Mouse (Mus musculus): ENCODE data around the gene Zbed5. TPM values are rescaled to one million over a fixed set of nuclear protein-coding genes. Genes with fewer than 3 reads are reported as not detected.

Gene Zbed5
- 2.2 and 2.4 TPM in 2 replicates for polyA plus RNA-seq (2015; fragmentation: Nextera tagmentation; extraction: Ambion mirVana)

DNA sequence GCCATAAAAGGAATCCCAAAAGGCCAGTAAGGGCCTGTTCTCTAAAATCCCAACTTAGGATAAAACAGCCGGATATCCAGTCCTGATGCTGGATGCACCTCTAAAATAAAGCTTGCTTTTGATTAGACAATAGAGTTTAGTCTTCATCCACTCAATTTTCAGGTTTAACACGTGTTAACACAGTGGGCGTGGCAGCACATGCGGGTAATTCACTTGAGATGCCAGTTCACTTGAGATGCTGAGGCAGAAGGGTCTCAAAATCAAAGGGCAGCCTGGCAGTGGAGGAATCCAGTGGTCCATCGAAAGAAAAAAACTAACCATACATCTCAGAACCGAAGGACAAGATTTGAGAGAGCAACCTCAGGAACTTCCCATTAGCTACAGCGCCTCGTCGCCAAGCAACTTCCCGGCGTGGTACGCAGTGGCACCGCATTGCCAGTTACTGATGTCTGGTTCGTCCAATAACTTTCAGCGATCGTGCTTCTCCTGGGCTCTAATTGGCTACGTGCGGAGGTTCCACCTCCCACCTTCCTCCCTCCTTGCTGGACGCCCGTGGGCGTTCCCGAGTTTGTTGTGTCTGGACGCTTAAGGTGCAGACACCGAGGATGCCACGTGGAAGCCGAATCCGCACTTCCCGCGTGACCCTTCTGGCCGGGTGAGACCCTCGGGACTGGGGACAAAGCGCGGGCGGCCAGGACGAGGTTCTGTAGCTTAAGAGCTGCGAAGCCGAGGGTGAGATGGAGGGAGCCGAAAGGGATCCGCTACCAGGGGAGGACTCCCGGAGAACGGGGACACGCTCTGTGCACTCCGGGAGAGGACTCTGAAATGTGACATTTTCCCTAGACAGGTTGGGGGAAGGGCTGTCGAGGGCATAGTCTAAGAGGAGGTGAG, at the start of gene Zbed5:
TSS of gene Zbed5 (plus strand) at position 526 of the 891 bp plus-strand sequence.
- Histone ChIP-seq H3K4me2 (ENCODE audit: low read depth, low read length) (peak within 1 kb of the TSS; percentile 68), H3K36me3 (ENCODE audit: control insufficient read depth, insufficient read depth, low read length) (no peaks in the 10 kb centered on the region), H3K4me3 (ENCODE audit: low read length) (peak within 1 kb of the TSS; percentile 65), H3K4me1 (ENCODE audit: control insufficient read depth, insufficient read depth, low read length) (peaks cover 3% of the 10 kb centered on the region; the same call in 1 of the 2 replicates), H3K9ac (ENCODE audit: low read depth, low read length) (peak within 1 kb of the TSS; percentile 67), H3K27ac (ENCODE audit: low read length) (no peak within 1 kb of the TSS), H3K9me3 (ENCODE audit: control insufficient read depth, low read length) (no peaks in the 10 kb centered on the region), H3K27me3 (replicated peaks; ENCODE audit: control insufficient read depth, insufficient read depth, low read length) (no peaks in the 10 kb centered on the region)
- ATAC-seq, result peak; percentile 100
- WGBS, result 2% methylated on average over 44 of the region's 44 CpGs

GRCm38 (mm10) chr5:129846752-129847557, 48.6 kb upstream of the Zbed5 start, which contains the start of gene Sumf2:
TSS of gene Sumf2 (plus strand) at chr5:129846986.
- Histone ChIP-seq H3K9ac (ENCODE audit: low read depth, low read length) (peak within 1 kb of the TSS; percentile 75), H3K27ac (ENCODE audit: low read length) (peak within 1 kb of the TSS; percentile 41), H3K4me3 (ENCODE audit: low read length) (peak within 1 kb of the TSS; percentile 62), H3K4me1 (ENCODE audit: control insufficient read depth, insufficient read depth, low read length) (0 out of 2 replicates have a peak, but pooled peaks cover 5% of the 10 kb centered on the region), H3K9me3 (ENCODE audit: control insufficient read depth, low read length) (no peaks in the 10 kb centered on the region), H3K36me3 (ENCODE audit: control insufficient read depth, insufficient read depth, low read length) (peaks cover 9% of the 10 kb centered on the region; the same call in 1 of the 2 replicates), H3K4me2 (ENCODE audit: low read depth, low read length) (peak within 1 kb of the TSS; percentile 53), H3K27me3 (replicated peaks; ENCODE audit: control insufficient read depth, insufficient read depth, low read length) (no peaks in the 10 kb centered on the region)
- peak; percentile 100 for ATAC-seq
- 5% methylated on average over 22 of the region's 22 CpGs for WGBS

DNA sequence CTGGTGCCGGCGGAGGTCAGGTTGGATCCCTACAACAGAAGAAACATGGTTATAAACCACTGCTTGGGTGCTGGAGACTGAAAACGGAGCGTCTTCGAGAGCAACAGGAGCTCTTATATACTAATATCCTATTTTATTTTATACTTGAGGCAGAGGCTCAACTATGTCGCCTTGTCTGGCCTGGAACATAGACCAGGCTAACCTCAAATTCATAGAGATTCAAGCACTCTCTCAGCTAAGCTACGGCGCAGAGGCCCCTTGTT, 48.0 kb upstream of the Zbed5 start:
- peaks cover 9% of the 10 kb centered on the region; the same call in 1 of the 2 replicates for H3K36me3 ChIP-seq (ENCODE audit: control insufficient read depth, insufficient read depth, low read length)
- no peaks in the 10 kb centered on the region for H3K9me3 ChIP-seq (ENCODE audit: control insufficient read depth, low read length)
- peak overlapping the region; percentile 75 for H3K9ac ChIP-seq (ENCODE audit: low read depth, low read length)
- 0 out of 2 replicates have a peak, but pooled peaks cover 5% of the 10 kb centered on the region for H3K4me1 ChIP-seq (ENCODE audit: control insufficient read depth, insufficient read depth, low read length)
- H3K27ac ChIP-seq (ENCODE audit: low read length), result no peak overlapping the region
- H3K27me3 ChIP-seq (replicated peaks; ENCODE audit: control insufficient read depth, insufficient read depth, low read length), result no peaks in the 10 kb centered on the region
- no peak for ATAC-seq
- peak overlapping the region; percentile 53 for H3K4me2 ChIP-seq (ENCODE audit: low read depth, low read length)
- 32% methylated on average over 8 of the region's 8 CpGs for WGBS
- peak overlapping the region; percentile 62 for H3K4me3 ChIP-seq (ENCODE audit: low read length)

DNA sequence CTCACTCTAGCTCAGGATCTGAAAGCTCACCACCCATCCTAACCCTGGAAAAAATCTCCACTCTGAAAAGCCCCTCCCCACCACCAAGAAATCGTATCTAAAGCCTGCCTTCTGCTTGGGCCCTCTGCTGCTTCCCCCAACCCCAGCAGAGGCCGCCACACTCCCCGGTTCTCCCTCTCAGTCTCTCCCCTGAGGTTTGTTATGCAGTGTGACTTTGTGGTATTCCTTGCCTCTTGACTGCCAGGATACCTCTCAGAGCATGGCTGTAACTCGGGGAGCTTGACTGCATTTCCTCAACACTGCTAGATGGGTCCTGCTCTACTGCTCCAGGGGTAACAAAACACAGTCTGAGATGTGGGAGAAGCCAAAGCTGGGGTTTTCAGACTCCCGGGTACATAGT, 40.4 kb upstream of the Zbed5 start:
- 55% methylated on average over 5 of the region's 5 CpGs for WGBS
- no peak overlapping the region for H3K4me2 ChIP-seq (ENCODE audit: low read depth, low read length)
- H3K27me3 ChIP-seq (replicated peaks; ENCODE audit: control insufficient read depth, insufficient read depth, low read length), result no peaks in the 10 kb centered on the region
- no peak overlapping the region for H3K9ac ChIP-seq (ENCODE audit: low read depth, low read length)
- H3K4me3 ChIP-seq (ENCODE audit: low read length), result no peak overlapping the region
- peaks cover 9% of the 10 kb centered on the region for H3K36me3 ChIP-seq (ENCODE audit: control insufficient read depth, insufficient read depth, low read length)
- no peaks in the 10 kb centered on the region for H3K4me1 ChIP-seq (ENCODE audit: control insufficient read depth, insufficient read depth, low read length)
- no peak for ATAC-seq
- H3K9me3 ChIP-seq (ENCODE audit: control insufficient read depth, low read length), result no peaks in the 10 kb centered on the region
- no peak overlapping the region for H3K27ac ChIP-seq (ENCODE audit: low read length)

DNA sequence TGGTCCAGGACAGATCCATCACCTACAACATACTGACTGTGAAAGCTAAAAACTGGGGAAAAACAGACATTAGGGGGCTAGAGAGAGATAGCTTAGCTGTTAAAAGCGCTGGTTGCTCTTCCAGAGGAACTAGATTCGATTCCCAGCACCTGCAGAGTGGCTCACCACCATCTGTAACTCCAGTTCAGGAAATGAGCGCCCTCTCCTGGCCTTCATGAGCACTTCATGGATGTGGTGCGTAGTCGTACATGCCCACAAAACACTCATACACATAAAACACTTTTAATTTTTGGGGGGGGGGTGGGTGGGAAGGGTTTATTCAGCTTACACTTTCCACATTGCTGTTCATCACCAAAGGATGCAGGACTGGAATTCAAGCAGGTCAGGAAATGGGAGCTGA, 39.1 kb upstream of the Zbed5 start:
- no peak overlapping the region for H3K4me3 ChIP-seq (ENCODE audit: low read length)
- no peak overlapping the region for H3K9ac ChIP-seq (ENCODE audit: low read depth, low read length)
- 86% methylated on average over 5 of the region's 5 CpGs for WGBS
- no peak for ATAC-seq
- no peaks in the 10 kb centered on the region for H3K4me1 ChIP-seq (ENCODE audit: control insufficient read depth, insufficient read depth, low read length)
- no peak overlapping the region for H3K27ac ChIP-seq (ENCODE audit: low read length)
- H3K9me3 ChIP-seq (ENCODE audit: control insufficient read depth, low read length), result no peaks in the 10 kb centered on the region
- no peak overlapping the region for H3K4me2 ChIP-seq (ENCODE audit: low read depth, low read length)
- H3K27me3 ChIP-seq (replicated peaks; ENCODE audit: control insufficient read depth, insufficient read depth, low read length), result no peaks in the 10 kb centered on the region
- peaks cover 11% of the 10 kb centered on the region for H3K36me3 ChIP-seq (ENCODE audit: control insufficient read depth, insufficient read depth, low read length)

DNA sequence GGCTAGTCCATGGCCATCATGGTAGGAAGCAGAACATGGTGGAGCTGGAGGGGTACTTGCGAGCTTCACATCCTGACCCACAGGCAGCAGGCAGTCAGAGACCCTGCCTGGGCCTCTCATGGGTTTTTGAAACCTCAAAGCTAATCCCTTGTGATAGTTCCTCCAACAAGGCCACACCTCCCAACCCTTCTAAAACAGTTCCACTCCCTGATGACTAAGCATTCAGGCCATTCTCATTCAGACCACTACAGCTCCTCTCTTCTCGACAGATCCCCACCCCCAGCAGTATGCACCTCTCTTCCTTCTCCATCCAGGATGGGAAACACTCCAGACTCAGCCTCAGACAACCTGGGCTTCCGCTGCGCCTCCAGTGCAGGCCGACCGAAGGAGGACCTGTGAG, 33.2 kb upstream of the Zbed5 start:
- 97% methylated on average over 6 of the region's 6 CpGs for WGBS
- Histone ChIP-seq H3K27ac (ENCODE audit: low read length) (no peak overlapping the region), H3K36me3 (ENCODE audit: control insufficient read depth, insufficient read depth, low read length) (peaks cover 15% of the 10 kb centered on the region), H3K4me3 (ENCODE audit: low read length) (no peak overlapping the region), H3K27me3 (replicated peaks; ENCODE audit: control insufficient read depth, insufficient read depth, low read length) (no peaks in the 10 kb centered on the region), H3K4me1 (ENCODE audit: control insufficient read depth, insufficient read depth, low read length) (no peaks in the 10 kb centered on the region; the same call in 1 of the 2 replicates), H3K9me3 (ENCODE audit: control insufficient read depth, low read length) (no peaks in the 10 kb centered on the region), H3K4me2 (ENCODE audit: low read depth, low read length) (no peak overlapping the region), H3K9ac (ENCODE audit: low read depth, low read length) (no peak overlapping the region)
- ATAC-seq, result no peak

GRCm38 (mm10) chr5:129864467-129864866, 31.1 kb upstream of the Zbed5 start:
- 0 out of 2 replicates have a peak overlapping the region, but pooled peaks have one; percentile 20 for H3K9ac ChIP-seq (ENCODE audit: low read depth, low read length)
- 16% methylated on average over 18 of the region's 18 CpGs for WGBS
- H3K27ac ChIP-seq (ENCODE audit: low read length), result no peak overlapping the region
- no peaks in the 10 kb centered on the region; the same call in 1 of the 2 replicates for H3K4me1 ChIP-seq (ENCODE audit: control insufficient read depth, insufficient read depth, low read length)
- no peaks in the 10 kb centered on the region for H3K9me3 ChIP-seq (ENCODE audit: control insufficient read depth, low read length)
- H3K4me2 ChIP-seq (ENCODE audit: low read depth, low read length), result no peak overlapping the region; the same call in 1 of the 2 replicates
- no peak overlapping the region for H3K4me3 ChIP-seq (ENCODE audit: low read length)
- H3K36me3 ChIP-seq (ENCODE audit: control insufficient read depth, insufficient read depth, low read length), result peaks cover 15% of the 10 kb centered on the region
- H3K27me3 ChIP-seq (replicated peaks; ENCODE audit: control insufficient read depth, insufficient read depth, low read length), result no peaks in the 10 kb centered on the region
- no peak for ATAC-seq

DNA sequence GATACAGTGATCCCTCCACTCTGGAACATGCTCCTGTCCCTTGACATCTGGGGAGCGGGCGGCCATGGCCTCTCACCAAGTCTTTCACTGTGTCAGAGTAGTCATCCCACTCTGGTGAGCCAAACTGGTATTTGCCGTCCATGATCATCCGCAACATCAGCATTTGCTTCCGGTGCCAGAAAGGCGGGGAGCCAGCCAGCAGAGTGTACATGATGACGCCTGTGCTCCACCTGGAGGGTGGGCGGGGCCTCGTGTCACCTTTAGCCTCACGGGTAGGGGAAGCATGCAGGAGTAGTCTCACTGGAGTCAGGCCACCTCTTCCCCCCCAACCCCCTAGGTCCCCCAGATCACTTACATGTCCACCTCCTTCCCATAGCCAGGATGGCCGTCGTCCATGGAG, 29.7 kb upstream of the Zbed5 start:
- Histone ChIP-seq H3K9ac (ENCODE audit: low read depth, low read length) (no peak overlapping the region), H3K4me1 (ENCODE audit: control insufficient read depth, insufficient read depth, low read length) (no peaks in the 10 kb centered on the region; the same call in 1 of the 2 replicates), H3K4me3 (ENCODE audit: low read length) (no peak overlapping the region), H3K36me3 (ENCODE audit: control insufficient read depth, insufficient read depth, low read length) (peaks cover 8% of the 10 kb centered on the region), H3K9me3 (ENCODE audit: control insufficient read depth, low read length) (no peaks in the 10 kb centered on the region), H3K4me2 (ENCODE audit: low read depth, low read length) (no peak overlapping the region), H3K27me3 (replicated peaks; ENCODE audit: control insufficient read depth, insufficient read depth, low read length) (no peaks in the 10 kb centered on the region), H3K27ac (ENCODE audit: low read length) (no peak overlapping the region)
- WGBS, result 81% methylated on average over 12 of the region's 12 CpGs
- no peak for ATAC-seq

All from intestine, embryonic 16.5 days (tissue).